Mouse (Mus musculus): ENCODE results near the gene Slc36a3. TPM values are rescaled to one million over a fixed set of nuclear protein-coding genes. Genes with fewer than 3 reads are reported as not detected.

Gene Slc36a3
- polyA plus RNA-seq, 2 experiments: not detected

- H3K36me3 ChIP-seq (replicated peaks; ENCODE audit: control insufficient read depth, insufficient read depth, low read depth): no peaks in the 10 kb centered on the region
- TF ChIP-seq CTCF (IDR thresholded peaks at IDR 0.05; ENCODE audit: low read depth): no peak
- no peak for TF ChIP-seq EP300 (IDR thresholded peaks at IDR 0.05; ENCODE audit: low read depth)
- no peaks in the 10 kb centered on the region for H3K27me3 ChIP-seq (ENCODE audit: control insufficient read depth, insufficient read depth, low read length)
- DNase-seq (ENCODE audit: low read depth in 3 of 3, low spot score in 3 of 3) (no peak), ATAC-seq (ENCODE audit: insufficient read depth) (no peak)
- no peak overlapping the region for H3K27ac ChIP-seq
- peaks cover 0 to 12% of the 10 kb centered on the region in 2 experiments; a peak in 2 of 4 replicates for H3K4me1 ChIP-seq (replicated peaks; ENCODE audit: control insufficient read depth in 2 of 2, insufficient read depth in 2 of 2, low read length in 1 of 2)
- no peak overlapping the region for H3K4me2 ChIP-seq (ENCODE audit: low read depth)
- H3K4me3 ChIP-seq (ENCODE audit: insufficient read depth in 1 of 2, low read depth in 2 of 2, low read length in 2 of 2): no peak overlapping the region
- H3K9me3 ChIP-seq (ENCODE audit: control insufficient read depth, low read length): no peaks in the 10 kb centered on the region
- WGBS (ENCODE audit: insufficient replicate concordance): 52% methylated on average over 2 of the region's 2 CpGs
- H3K9ac ChIP-seq (replicated peaks): no peak overlapping the region
These were observed 75.9 kb downstream of the Slc36a3 start for GRCm38 (mm10) chr11:55075602-55076001.

Other genes starting within 250 kb of the Slc36a3 start
- 8.3 and 10.6 TPM in 2 replicates for gene Gpx3, start 249.3 kb downstream of the Slc36a3 start, polyA plus RNA-seq (2012; rRNA removed)
- gene Gpx3, start 249.3 kb downstream of the Slc36a3 start, polyA plus RNA-seq (2014; fragmentation: Nextera tagmentation; extraction: Ambion mirVana): 26.4 and 27.0 TPM in 2 replicates
- 3.4 and 5.2 TPM in 2 replicates for gene Tnip1, start 188.8 kb downstream of the Slc36a3 start, polyA plus RNA-seq (2012; rRNA removed)
- 3.6 and 3.7 TPM in 2 replicates for gene Tnip1, start 188.8 kb downstream of the Slc36a3 start, polyA plus RNA-seq (2014; fragmentation: Nextera tagmentation; extraction: Ambion mirVana)
- 21.2 and 24.2 TPM in 2 replicates for gene Anxa6, start 118.3 kb downstream of the Slc36a3 start, polyA plus RNA-seq (2012; rRNA removed)
- 36.7 and 42.1 TPM in 2 replicates for gene Anxa6, start 118.3 kb downstream of the Slc36a3 start, polyA plus RNA-seq (2014; fragmentation: Nextera tagmentation; extraction: Ambion mirVana)
- gene Ccdc69, start 73.6 kb downstream of the Slc36a3 start, polyA plus RNA-seq (2012; rRNA removed): 0.61 and 0.77 TPM in 2 replicates
- gene Ccdc69, start 73.6 kb downstream of the Slc36a3 start, polyA plus RNA-seq (2014; fragmentation: Nextera tagmentation; extraction: Ambion mirVana): 1.0 and 1.1 TPM in 2 replicates
- 5.1 and 5.5 TPM in 2 replicates for gene Gm2a, start 53.6 kb downstream of the Slc36a3 start, polyA plus RNA-seq (2012; rRNA removed)
- gene Gm2a, start 53.6 kb downstream of the Slc36a3 start, polyA plus RNA-seq (2014; fragmentation: Nextera tagmentation; extraction: Ambion mirVana): 14.2 and 14.9 TPM in 2 replicates
- 14.1 and 15.9 TPM in 2 replicates for gene Slc36a2, start 33.4 kb upstream of the Slc36a3 start, polyA plus RNA-seq (2012; rRNA removed)
- gene Slc36a2, start 33.4 kb upstream of the Slc36a3 start, polyA plus RNA-seq (2014; fragmentation: Nextera tagmentation; extraction: Ambion mirVana): 13.8 and 16.6 TPM in 2 replicates
- 7.9 and 8.1 TPM in 2 replicates for gene Slc36a1, start 52.6 kb upstream of the Slc36a3 start, polyA plus RNA-seq (2012; rRNA removed)
- 1.7 and 2.0 TPM in 2 replicates for gene Slc36a1, start 52.6 kb upstream of the Slc36a3 start, polyA plus RNA-seq (2014; fragmentation: Nextera tagmentation; extraction: Ambion mirVana)
- gene Fat2, start 184.9 kb upstream of the Slc36a3 start, polyA plus RNA-seq (2012; rRNA removed): under 0.01 TPM in 1 of 2 replicates, not detected in the other
- not detected in 2 replicates for gene Fat2, start 184.9 kb upstream of the Slc36a3 start, polyA plus RNA-seq (2014; fragmentation: Nextera tagmentation; extraction: Ambion mirVana)